Mouse (Mus musculus) heart, embryonic 16.5 days (tissue): ENCODE results near the gene Slc4a4. TPM values are rescaled to one million over a fixed set of nuclear protein-coding genes. Genes with fewer than 3 reads are reported as not detected.

Experiments used
- ATAC-seq: fragments of 200-750 bp; cut with Nextera tagmentation; replicated peaks from 2 replicates; pipeline ENCODE4 v1.8.0; 2017; ENCODE audit warnings: moderate number of reproducible peaks; ENCODE audit not compliant: insufficient read depth, low FRiP score; ENCODE audit errors: extremely low read depth
- H3K27ac ChIP-seq: fragments of 300-500 bp; sonication (generic); 2 replicates; pipeline ENCODE4 v1.5.1; 2014; ENCODE audit warnings: mild to moderate bottlenecking, low read length, control low read depth, moderate library complexity
- H3K27me3 ChIP-seq: fragments of 300-500 bp; sonication (generic); 2 replicates; pipeline ENCODE4 v1.6.1; 2014; ENCODE audit warnings: low read length, mixed read lengths; ENCODE audit not compliant: control insufficient read depth, insufficient read depth
- H3K36me3 ChIP-seq: fragments of 300-500 bp; sonication (generic); 2 replicates; pipeline ENCODE4 v1.6.1; 2014; ENCODE audit not compliant: control insufficient read depth, insufficient read depth
- H3K4me1 ChIP-seq: fragments of 300-500 bp; sonication (generic); 2 replicates; pipeline ENCODE4 v1.6.1; 2014; ENCODE audit warnings: low read length, mixed read lengths; ENCODE audit not compliant: control insufficient read depth, insufficient read depth
- H3K4me2 ChIP-seq: fragments of 300-500 bp; sonication (generic); 2 replicates; pipeline ENCODE4 v1.6.1; 2014; ENCODE audit warnings: low read depth, mild to moderate bottlenecking, control low read depth, low read length
- H3K4me3 ChIP-seq: fragments of 300-500 bp; sonication (generic); 2 replicates; pipeline ENCODE4 v1.5.1; 2014; ENCODE audit warnings: mild to moderate bottlenecking, control low read depth, low read length
- H3K9ac ChIP-seq: fragments of 300-500 bp; sonication (generic); 2 replicates; pipeline ENCODE4 v1.6.1; 2014; ENCODE audit warnings: low read length, control low read depth
- H3K9me3 ChIP-seq: fragments of 300-500 bp; sonication (generic); replicated peaks from 2 replicates; pipeline ENCODE4 v1.6.1; 2016; ENCODE audit warnings: low read length; ENCODE audit not compliant: control insufficient read depth
- WGBS: fragments of 180-500 bp; shearing (Covaris S2); extraction: QIAGEN DNeasy Blood & Tissue Kit; methylation state at CpG from one replicate; pipeline ENCODE4 v1.1.7; 2014; 5-methylcytosine and 5-hydroxymethylcytosine counted together
- polyA plus RNA-seq: library from polyadenylated mRNA; unstranded; fragments of >200 nt; fragmentation: Nextera tagmentation; extraction: Ambion mirVana; gene quantifications from 2 replicates; pipeline ENCODE4 v1.2.1, GENCODE M21; 2015

Gene Slc4a4
- polyA plus RNA-seq, 1 experiment from 2014 or later: 2.8 TPM

DNA sequence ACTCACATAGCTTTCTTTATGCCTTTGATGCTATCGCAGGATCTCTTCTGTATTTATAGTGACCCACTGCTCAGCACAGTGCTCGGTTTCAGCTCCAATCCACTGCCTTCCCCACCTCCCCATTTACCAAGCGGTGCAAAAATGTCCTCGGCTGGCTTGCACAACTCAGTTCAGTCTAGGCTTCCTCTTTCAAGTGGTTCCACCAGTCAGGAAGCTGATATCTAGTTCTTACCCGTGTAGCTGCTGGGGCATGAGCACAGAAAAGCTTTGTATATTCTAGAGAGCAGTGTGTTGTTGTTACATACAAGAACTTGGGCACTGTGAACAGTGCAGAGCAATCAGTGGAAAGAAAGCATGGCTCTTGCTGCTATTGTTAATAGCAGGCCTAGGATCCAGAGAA lies 165.0 kb downstream of the Slc4a4 start:
- no peaks in the 10 kb centered on the region for H3K36me3 ChIP-seq
- WGBS: 57% methylated on average over 5 of the region's 5 CpGs
- no peak for ATAC-seq
- no peak overlapping the region for H3K4me2 ChIP-seq
- no peaks in the 10 kb centered on the region for H3K9me3 ChIP-seq
- no peak overlapping the region for H3K9ac ChIP-seq
- H3K4me3 ChIP-seq: no peak overlapping the region
- peaks cover 4% of the 10 kb centered on the region; the same call in 1 of the 2 replicates for H3K4me1 ChIP-seq
- no peaks in the 10 kb centered on the region for H3K27me3 ChIP-seq
- H3K27ac ChIP-seq: no peak overlapping the region

DNA sequence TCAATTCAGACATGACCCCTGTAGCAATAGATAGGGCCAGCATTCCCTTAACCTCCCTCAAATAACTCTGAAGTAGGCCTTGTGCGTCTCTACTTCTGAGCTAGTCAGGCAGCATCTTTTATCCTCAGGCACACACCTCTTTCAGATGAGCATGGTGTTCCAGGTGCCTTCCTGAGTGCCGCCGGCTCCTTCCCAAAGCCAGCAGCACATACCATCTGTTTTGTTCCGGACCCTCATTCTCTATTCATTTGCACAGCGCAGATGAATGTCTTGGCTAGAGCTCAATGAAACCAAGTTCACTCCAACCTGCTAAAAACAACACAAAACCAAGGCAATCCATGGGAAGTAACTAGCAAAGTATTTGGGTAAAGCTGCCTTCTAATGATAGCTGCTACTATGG lies 165.6 kb downstream of the Slc4a4 start:
- Histone ChIP-seq H3K9ac (no peak overlapping the region), H3K9me3 (no peaks in the 10 kb centered on the region), H3K4me2 (no peak overlapping the region), H3K36me3 (no peaks in the 10 kb centered on the region), H3K4me3 (no peak overlapping the region), H3K27ac (no peak overlapping the region), H3K4me1 (peaks cover 4% of the 10 kb centered on the region; the same call in 1 of the 2 replicates), H3K27me3 (no peaks in the 10 kb centered on the region)
- no peak for ATAC-seq
- whole genome bisulfite sequencing: 98% methylated on average over 5 of the region's 5 CpGs

DNA sequence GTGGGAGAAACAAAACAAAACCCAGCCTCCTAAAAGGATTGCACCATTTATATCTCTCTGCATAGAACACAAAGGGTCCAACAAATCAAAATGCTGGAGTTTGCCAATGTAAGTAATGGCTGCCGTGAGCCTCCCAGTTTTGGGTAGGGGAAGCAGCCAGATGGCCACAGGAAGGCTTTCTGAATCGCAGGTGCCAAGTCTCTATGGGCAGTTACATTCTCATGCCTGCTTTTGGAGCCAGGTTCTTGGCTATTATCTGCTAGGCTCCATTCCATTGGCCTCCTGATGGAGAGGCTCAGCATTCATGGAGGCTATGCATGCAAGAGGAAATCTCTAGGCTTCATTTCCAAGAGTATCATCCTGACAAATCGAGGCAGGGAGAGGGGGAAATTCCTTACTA lies 169.0 kb downstream of the Slc4a4 start:
- no peak overlapping the region for H3K9ac ChIP-seq
- no peaks in the 10 kb centered on the region for H3K27me3 ChIP-seq
- H3K4me3 ChIP-seq: no peak overlapping the region
- WGBS: 88% methylated on average over 3 of the region's 3 CpGs
- ATAC-seq: no peak
- H3K4me1 ChIP-seq: no peaks in the 10 kb centered on the region
- no peak overlapping the region for H3K4me2 ChIP-seq
- H3K27ac ChIP-seq: no peak overlapping the region
- H3K36me3 ChIP-seq: no peaks in the 10 kb centered on the region
- no peaks in the 10 kb centered on the region for H3K9me3 ChIP-seq

DNA sequence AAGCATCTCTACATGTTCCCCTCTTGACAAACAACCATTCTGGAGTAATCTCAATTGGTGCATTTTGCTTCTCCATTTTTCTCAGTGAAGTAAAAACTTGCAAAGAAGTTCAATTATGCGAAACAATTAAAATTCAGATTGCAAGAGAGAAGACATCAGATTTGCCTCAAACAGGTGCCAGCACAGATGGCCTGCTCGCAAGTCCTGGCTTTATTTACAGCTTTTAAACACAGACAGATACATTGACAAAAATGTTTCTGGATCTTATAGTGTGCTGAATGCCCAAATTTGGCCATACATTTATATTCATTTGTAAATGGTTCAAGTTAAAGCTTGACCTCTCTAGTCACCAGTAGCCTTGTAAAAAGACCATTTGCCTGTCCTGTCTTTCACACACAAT lies 169.8 kb downstream of the Slc4a4 start:
- no peak for ATAC-seq
- H3K36me3 ChIP-seq: no peaks in the 10 kb centered on the region
- no peak overlapping the region for H3K4me2 ChIP-seq
- WGBS: 93% methylated on average over 2 of the region's 2 CpGs
- H3K9me3 ChIP-seq: no peaks in the 10 kb centered on the region
- H3K27ac ChIP-seq: no peak overlapping the region
- H3K4me1 ChIP-seq: peaks cover 6% of the 10 kb centered on the region
- no peak overlapping the region for H3K9ac ChIP-seq
- no peak overlapping the region for H3K4me3 ChIP-seq
- H3K27me3 ChIP-seq: no peaks in the 10 kb centered on the region

DNA sequence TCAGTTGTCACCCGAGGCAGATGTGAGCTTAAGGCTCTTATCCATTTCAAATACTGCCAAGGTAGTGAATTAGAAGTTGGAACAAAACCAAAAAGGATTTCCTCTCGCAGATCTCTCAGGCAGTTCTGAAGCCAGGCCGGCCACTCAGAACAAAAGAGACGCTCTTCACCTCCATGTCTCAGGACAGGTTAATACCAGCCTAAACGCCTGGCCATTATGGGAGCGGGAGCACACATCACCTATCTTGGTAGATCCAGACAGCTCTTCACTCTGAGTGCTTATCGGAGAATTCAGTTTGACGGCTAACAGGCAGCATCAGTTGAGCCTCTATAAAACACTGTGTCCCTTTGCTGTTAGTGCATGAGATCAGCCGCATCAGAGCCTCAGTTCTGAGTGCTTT lies 174.5 kb downstream of the Slc4a4 start:
- H3K9me3 ChIP-seq: no peaks in the 10 kb centered on the region
- H3K27ac ChIP-seq: no peak overlapping the region
- no peak for ATAC-seq
- no peak overlapping the region for H3K9ac ChIP-seq
- H3K36me3 ChIP-seq: no peaks in the 10 kb centered on the region
- H3K4me2 ChIP-seq: no peak overlapping the region
- H3K27me3 ChIP-seq: no peaks in the 10 kb centered on the region
- 18% methylated on average over 9 of the region's 9 CpGs for WGBS
- H3K4me1 ChIP-seq: peaks cover 8% of the 10 kb centered on the region
- H3K4me3 ChIP-seq: no peak overlapping the region

DNA sequence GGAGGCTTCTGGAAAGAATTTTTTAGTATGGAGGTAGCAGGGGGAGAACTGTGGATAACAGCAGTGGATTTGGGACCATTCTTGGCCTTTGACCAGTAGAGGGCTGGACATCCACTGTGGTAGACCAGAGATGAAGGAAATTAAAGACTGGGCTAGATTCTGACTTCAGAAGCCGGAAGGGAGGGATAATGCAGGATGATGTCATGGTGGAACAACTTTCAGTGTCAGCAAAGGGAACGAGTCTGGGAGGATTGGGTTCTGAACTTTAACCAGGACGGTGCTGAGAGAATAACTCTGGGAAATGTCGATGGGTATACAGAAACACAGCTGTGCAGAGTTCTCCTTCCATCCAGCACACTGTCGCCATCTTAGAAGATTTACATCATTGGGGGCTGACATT lies 175.7 kb downstream of the Slc4a4 start:
- no peak overlapping the region for H3K4me3 ChIP-seq
- peaks cover 8% of the 10 kb centered on the region for H3K4me1 ChIP-seq
- ATAC-seq: no peak
- H3K9me3 ChIP-seq: no peaks in the 10 kb centered on the region
- WGBS: 72% methylated on average over 5 of the region's 5 CpGs
- H3K27ac ChIP-seq: no peak overlapping the region
- no peaks in the 10 kb centered on the region for H3K27me3 ChIP-seq
- H3K36me3 ChIP-seq: no peaks in the 10 kb centered on the region
- H3K4me2 ChIP-seq: no peak overlapping the region
- H3K9ac ChIP-seq: no peak overlapping the region

DNA sequence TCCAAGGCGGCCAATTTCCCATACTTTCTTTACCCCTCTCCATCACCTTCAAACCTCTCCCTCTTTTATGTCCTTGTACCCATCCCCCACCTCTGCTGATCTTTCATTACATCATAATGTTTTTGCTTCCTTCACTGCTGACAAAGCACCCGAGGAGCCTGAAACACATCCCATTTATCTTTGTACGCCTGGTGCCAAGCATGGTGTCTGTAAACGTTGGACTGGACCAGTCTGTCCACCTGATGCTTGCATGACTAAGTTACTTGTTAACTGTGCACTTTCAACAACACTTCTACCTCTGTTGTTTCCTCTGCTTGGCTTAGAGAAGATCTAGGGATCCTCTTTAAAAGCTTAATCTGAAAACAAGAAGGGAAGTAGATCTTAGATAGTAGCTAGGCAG lies 180.5 kb downstream of the Slc4a4 start:
- no peak overlapping the region for H3K27ac ChIP-seq
- H3K9me3 ChIP-seq: no peaks in the 10 kb centered on the region
- WGBS: 68% methylated on average over 4 of the region's 4 CpGs
- no peak overlapping the region for H3K4me3 ChIP-seq
- no peak overlapping the region for H3K4me2 ChIP-seq
- ATAC-seq: no peak
- no peak overlapping the region for H3K9ac ChIP-seq
- H3K4me1 ChIP-seq: no peaks in the 10 kb centered on the region
- no peaks in the 10 kb centered on the region for H3K36me3 ChIP-seq
- no peaks in the 10 kb centered on the region for H3K27me3 ChIP-seq

DNA sequence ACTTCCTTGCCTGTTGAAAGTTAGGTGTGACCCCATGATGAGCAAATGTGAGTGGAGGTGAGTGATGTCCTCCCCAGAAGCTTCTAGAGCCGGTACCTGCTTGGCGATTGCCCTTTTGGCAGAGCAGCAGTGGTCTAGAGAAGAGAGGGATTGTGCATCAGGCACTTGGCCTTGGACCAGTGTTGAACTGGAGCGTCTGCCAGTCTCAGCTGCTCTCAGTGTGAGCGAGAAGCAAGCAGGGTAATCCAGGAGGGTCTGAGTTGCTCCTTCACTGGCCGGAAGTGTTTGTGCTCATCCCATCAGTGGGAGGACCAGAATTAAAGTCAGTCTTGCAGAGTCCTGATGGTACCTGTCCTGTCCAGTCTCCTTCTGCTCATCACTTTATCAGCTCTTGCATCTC lies 181.5 kb downstream of the Slc4a4 start:
- Histone ChIP-seq H3K9ac (no peak overlapping the region), H3K4me2 (no peak overlapping the region), H3K4me3 (no peak overlapping the region), H3K4me1 (no peaks in the 10 kb centered on the region), H3K36me3 (no peaks in the 10 kb centered on the region), H3K27me3 (no peaks in the 10 kb centered on the region), H3K27ac (no peak overlapping the region), H3K9me3 (no peaks in the 10 kb centered on the region)
- ATAC-seq: no peak
- WGBS: 84% methylated on average over 5 of the region's 5 CpGs

DNA sequence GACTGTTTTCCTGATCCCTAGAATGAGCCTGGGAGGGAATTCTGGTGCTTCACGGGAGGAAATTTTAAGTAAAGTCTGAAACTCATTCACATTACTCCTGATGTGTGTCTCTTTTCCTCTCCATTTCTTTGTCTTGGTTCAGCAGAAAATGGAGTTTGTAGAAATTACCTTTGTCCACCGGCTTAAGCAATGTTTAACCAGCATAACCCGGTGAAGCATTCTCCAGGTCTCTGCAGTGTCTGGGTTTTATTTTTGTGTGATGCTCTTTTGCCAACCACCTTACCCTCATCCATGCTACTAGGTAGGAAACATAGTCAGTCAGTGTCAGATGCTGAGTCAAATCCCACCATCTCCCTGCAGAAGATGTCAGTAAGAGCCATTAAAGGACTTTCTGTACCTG lies 183.4 kb downstream of the Slc4a4 start:
- Histone ChIP-seq H3K9ac (no peak overlapping the region), H3K4me1 (no peaks in the 10 kb centered on the region), H3K27me3 (no peaks in the 10 kb centered on the region), H3K36me3 (no peaks in the 10 kb centered on the region), H3K4me3 (no peak overlapping the region), H3K27ac (no peak overlapping the region), H3K4me2 (no peak overlapping the region), H3K9me3 (no peaks in the 10 kb centered on the region)
- WGBS: 93% methylated on average over 3 of the region's 3 CpGs
- no peak for ATAC-seq

DNA sequence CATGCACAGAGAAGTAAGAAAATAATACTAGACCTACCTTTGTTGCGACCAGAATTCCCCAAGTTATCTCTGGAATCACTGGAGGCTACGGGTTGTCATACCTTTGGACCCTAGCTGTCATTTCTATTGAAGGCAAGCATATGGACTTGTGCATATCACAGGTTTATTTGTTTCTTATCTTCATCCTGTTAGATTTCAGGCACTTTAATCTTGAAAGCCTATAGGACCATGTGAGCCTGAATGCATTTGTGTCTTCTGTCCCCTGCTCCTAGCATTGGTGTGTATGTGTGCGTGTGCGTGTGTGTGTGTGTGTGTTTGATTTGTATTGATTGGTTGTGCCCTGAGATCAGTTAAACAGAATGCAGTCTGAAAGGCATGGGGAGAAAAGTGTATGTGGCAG lies 185.3 kb downstream of the Slc4a4 start:
- no peak overlapping the region for H3K27ac ChIP-seq
- H3K4me3 ChIP-seq: no peak overlapping the region
- 85% methylated on average over 4 of the region's 4 CpGs for WGBS

More for the DNA sequence above, 185.3 kb downstream of the Slc4a4 start:
- H3K9me3 ChIP-seq: no peaks in the 10 kb centered on the region
- H3K4me2 ChIP-seq: no peak overlapping the region
- H3K27me3 ChIP-seq: no peaks in the 10 kb centered on the region
- no peaks in the 10 kb centered on the region for H3K4me1 ChIP-seq
- ATAC-seq: no peak
- no peaks in the 10 kb centered on the region for H3K36me3 ChIP-seq
- H3K9ac ChIP-seq: no peak overlapping the region
